Mouse (Mus musculus): ENCODE measurements around the gene Chtf18.
A peak's percentile ranks its signal among the peaks of the same experiment; 100 is the strongest.

Chtf18 gene

GRCm38 (mm10) chr17:25735246-25735645, 8.0 kb upstream of the Chtf18 start:
- no peak for DNase-seq (ENCODE audit: low read depth, low spot score)

GRCm38 (mm10) chr17:25732082-25732481, 4.9 kb upstream of the Chtf18 start:
- DNase-seq (ENCODE audit: low read depth, low spot score): peak; percentile 50

GRCm38 (mm10) chr17:25728009-25728270, 721 bp upstream of the Chtf18 start:
- DNase-seq (ENCODE audit: low read depth, low spot score): no peak

- peak; percentile 22 for DNase-seq (ENCODE audit: low read depth, low spot score)
These were observed 2.0 kb downstream of the Chtf18 start for GRCm38 (mm10) chr17:25725264-25725663.

- DNase-seq (ENCODE audit: low read depth, low spot score): peak; percentile 79
These were observed 3.3 kb downstream of the Chtf18 start for GRCm38 (mm10) chr17:25723919-25724318.

GRCm38 (mm10) chr17:25723470-25723869, 3.7 kb downstream of the Chtf18 start:
- no peak for DNase-seq (ENCODE audit: low read depth, low spot score)

GRCm38 (mm10) chr17:25721476-25721875, 5.7 kb downstream of the Chtf18 start:
- no peak for DNase-seq (ENCODE audit: low read depth, low spot score)

GRCm38 (mm10) chr17:25717691-25718090, 9.5 kb downstream of the Chtf18 start:
- peak; percentile 33 for DNase-seq (ENCODE audit: low read depth, low spot score)

- DNase-seq (ENCODE audit: low read depth, low spot score): no peak
These were observed 10.2 kb downstream of the Chtf18 start, which contains the start of gene Gng13 for GRCm38 (mm10) chr17:25716711-25717637. Gene Gng13 (plus strand): TSS chr17:25717171.

GRCm38 (mm10) chr17:25716130-25716529, 11.1 kb downstream of the Chtf18 start:
- no peak for DNase-seq (ENCODE audit: low read depth, low spot score)

GRCm38 (mm10) chr17:25715627-25716026, 11.6 kb downstream of the Chtf18 start:
- DNase-seq (ENCODE audit: low read depth, low spot score): no peak

GRCm38 (mm10) chr17:25711136-25711535, 16.1 kb downstream of the Chtf18 start:
- no peak for DNase-seq (ENCODE audit: low read depth, low spot score)

- no peak for DNase-seq (ENCODE audit: low read depth, low spot score)
These were observed 17.2 kb downstream of the Chtf18 start for GRCm38 (mm10) chr17:25709994-25710393.

GRCm38 (mm10) chr17:25700863-25701496, 26.2 kb downstream of the Chtf18 start:
- peak; percentile 77 for DNase-seq (ENCODE audit: low read depth, low spot score)

GRCm38 (mm10) chr17:25698446-25698845, 28.8 kb downstream of the Chtf18 start:
- peak; percentile 74 for DNase-seq (ENCODE audit: low read depth, low spot score)

- DNase-seq (ENCODE audit: low read depth, low spot score): no peak
These were observed 31.0 kb downstream of the Chtf18 start for GRCm38 (mm10) chr17:25696263-25696662.

- no peak for DNase-seq (ENCODE audit: low read depth, low spot score)
These were observed 38.3 kb downstream of the Chtf18 start for GRCm38 (mm10) chr17:25688922-25689321.

- peak; percentile 45 for DNase-seq (ENCODE audit: low read depth, low spot score)
These were observed 40.9 kb downstream of the Chtf18 start for GRCm38 (mm10) chr17:25686323-25686722.

GRCm38 (mm10) chr17:25681636-25682035, 45.6 kb downstream of the Chtf18 start:
- no peak for DNase-seq (ENCODE audit: low read depth, low spot score)

- peak; percentile 90 for DNase-seq (ENCODE audit: low read depth, low spot score)
These were observed 47.4 kb downstream of the Chtf18 start for GRCm38 (mm10) chr17:25679818-25680217.

GRCm38 (mm10) chr17:25677969-25678368, 49.2 kb downstream of the Chtf18 start:
- no peak for DNase-seq (ENCODE audit: low read depth, low spot score)

GRCm38 (mm10) chr17:25672982-25673381, 54.2 kb downstream of the Chtf18 start:
- no peak for DNase-seq (ENCODE audit: low read depth, low spot score)
